Mouse (Mus musculus) inflammation-experienced regulatory T-cells (primary cell): ENCODE measurements around the gene Rpa1. TPM values are rescaled to one million over a fixed set of nuclear protein-coding genes. Genes with fewer than 3 reads are reported as not detected.

Source experiments
- polyA plus RNA-seq, 2 experiments: library from polyadenylated mRNA; unstranded; fragments of 100-300 nt; shearing (Covaris generic); gene quantifications; one replicate each; pipeline ENCODE4 v1.2.1; 2017

Gene Rpa1
- polyA plus RNA-seq = 100 to 1,000 TPM; 121 to 135 TPM

GRCm38 (mm10) chr11:75348199-75348889 lies at the start of gene Rpa1, which contains the start of gene Smyd4:
Gene Rpa1 (minus strand): TSS chr11:75348324.
Gene Smyd4 (plus strand): TSS chr11:75348433.

Other genes with a start within 250 kb of the Rpa1 start
- 1 to 10 TPM; 5.2 to 5.9 TPM for gene Hic1, start 178.8 kb downstream of the Rpa1 start, polyA plus RNA-seq
- gene Ovca2, start 169.5 kb downstream of the Rpa1 start, polyA plus RNA-seq = 10 to 100 TPM; 23.8 to 30.2 TPM
- gene Dph1, start 157.1 kb downstream of the Rpa1 start, polyA plus RNA-seq = 10 to 100 TPM; 17.2 to 21.0 TPM
- 10 to 100 TPM in 1 of 2 experiments, 1 to 10 TPM in 1; 8.6 to 31.7 TPM for gene Rtn4rl1, start 154.5 kb downstream of the Rpa1 start, polyA plus RNA-seq
- 10 to 100 TPM; 14.2 to 19.9 TPM for gene Smyd4, start 109 bp upstream of the Rpa1 start, polyA plus RNA-seq
- gene Serpinf1, start 74.4 kb upstream of the Rpa1 start, polyA plus RNA-seq = 1 to 10 TPM; 3.9 to 5.6 TPM
- under 1 TPM in 1 of 2 experiments, not detected in 1; 0.17 TPM for gene Serpinf2, start 91.3 kb upstream of the Rpa1 start, polyA plus RNA-seq
- 10 to 100 TPM; 13.6 to 14.9 TPM for gene Wdr81, start 106.4 kb upstream of the Rpa1 start, polyA plus RNA-seq
- 10 to 100 TPM in 1 of 2 experiments, 1 to 10 TPM in 1; 4.4 to 11.1 TPM for gene Tlcd2, start 113.4 kb upstream of the Rpa1 start, polyA plus RNA-seq
- gene Prpf8, start 138.5 kb upstream of the Rpa1 start, polyA plus RNA-seq = 10 to 100 TPM; 50.5 to 54.7 TPM
- gene Rilp, start 161.8 kb upstream of the Rpa1 start, polyA plus RNA-seq = under 1 TPM; 0.24 to 0.40 TPM
- 1 to 10 TPM; 1.2 to 5.0 TPM for gene Scarf1, start 165.2 kb upstream of the Rpa1 start, polyA plus RNA-seq
- 10 to 100 TPM; 34.3 to 47.3 TPM for gene Slc43a2, start 183.4 kb upstream of the Rpa1 start, polyA plus RNA-seq
- 100 to 1,000 TPM; 318 to 366 TPM for gene Pitpna, start 239.8 kb upstream of the Rpa1 start, polyA plus RNA-seq